Mouse (Mus musculus): ENCODE data around the gene Tekt2. TPM values are rescaled to one million over a fixed set of nuclear protein-coding genes. Genes with fewer than 3 reads are reported as not detected.

Tekt2 gene
- polyA plus RNA-seq, 1 experiment from 2014 or later, result 0.57 TPM

Other genes with a start within 250 kb of the Tekt2 start
- 34.5 and 36.7 TPM in 2 replicates for gene Lsm10, start 229.1 kb downstream of the Tekt2 start, polyA plus RNA-seq (2016; fragmentation: Nextera tagmentation; extraction: Ambion mirVana)
- gene Stk40, start 221.7 kb downstream of the Tekt2 start, polyA plus RNA-seq (2016; fragmentation: Nextera tagmentation; extraction: Ambion mirVana), result 22.4 and 23.0 TPM in 2 replicates
- 19.3 and 19.5 TPM in 2 replicates for gene Eva1b, start 177.9 kb downstream of the Tekt2 start, polyA plus RNA-seq (2016; fragmentation: Nextera tagmentation; extraction: Ambion mirVana)
- 1.3 and 1.6 TPM in 2 replicates for gene Sh3d21, start 162.2 kb downstream of the Tekt2 start, polyA plus RNA-seq (2016; fragmentation: Nextera tagmentation; extraction: Ambion mirVana)
- gene Thrap3, start 122.9 kb downstream of the Tekt2 start, polyA plus RNA-seq (2016; fragmentation: Nextera tagmentation; extraction: Ambion mirVana), result 162 and 163 TPM in 2 replicates
- gene Map7d1, start 69.3 kb downstream of the Tekt2 start, polyA plus RNA-seq (2016; fragmentation: Nextera tagmentation; extraction: Ambion mirVana), result 20.9 and 23.3 TPM in 2 replicates
- 43.7 and 44.0 TPM in 2 replicates for gene Trappc3, start 63.4 kb downstream of the Tekt2 start, polyA plus RNA-seq (2016; fragmentation: Nextera tagmentation; extraction: Ambion mirVana)
- 1.8 and 2.3 TPM in 2 replicates for gene Col8a2, start 38.9 kb downstream of the Tekt2 start, polyA plus RNA-seq (2016; fragmentation: Nextera tagmentation; extraction: Ambion mirVana)
- 36.0 and 38.0 TPM in 2 replicates for gene Adprhl2, start 4.0 kb downstream of the Tekt2 start, polyA plus RNA-seq (2016; fragmentation: Nextera tagmentation; extraction: Ambion mirVana)
- 8.1 and 8.2 TPM in 2 replicates for gene Ago3, start 103.9 kb upstream of the Tekt2 start, polyA plus RNA-seq (2016; fragmentation: Nextera tagmentation; extraction: Ambion mirVana)
- gene Ago1, start 142.9 kb upstream of the Tekt2 start, polyA plus RNA-seq (2016; fragmentation: Nextera tagmentation; extraction: Ambion mirVana), result 1.4 and 1.7 TPM in 2 replicates
- gene Ago4, start 207.8 kb upstream of the Tekt2 start, polyA plus RNA-seq (2016; fragmentation: Nextera tagmentation; extraction: Ambion mirVana), result 0.23 and 0.37 TPM in 2 replicates
- 44.4 and 44.5 TPM in 2 replicates for gene Clspn, start 231.2 kb upstream of the Tekt2 start, polyA plus RNA-seq (2016; fragmentation: Nextera tagmentation; extraction: Ambion mirVana)

All from liver, embryonic 12.5 days (tissue).